Comparison of ENCODE assay signal across 13 mouse cellular contexts in genomic region chr3:63851125-63851698, GRCm38 (mm10). TPM values are rescaled to one million over a fixed set of nuclear protein-coding genes. Genes with fewer than 3 reads are reported as not detected.
DNase-seq lines count a peak whose midpoint lies in the region; ATAC-seq lines count a peak whose summit lies in the region.
"Had no signal": no experiment of that assay in that cellular context is flagged by ENCODE, and none has a peak within 500 bp of the region (broad histone marks: within the 10 kb centered on the region; RNA-seq: fewer than 3 reads in every experiment).

No protein-coding gene starts in this region.

- no peaks in the 10 kb centered on the region for H3K27me3 ChIP-seq in forebrain, embryonic 15.5 days
- 0 out of 2 replicates have a peak, but pooled peaks cover 3% of the 10 kb centered on the region for H3K27me3 ChIP-seq in limb, embryonic 13.5 days
- H3K27me3 ChIP-seq: liver, embryonic 13.5 days had no signal

- H3K4me1 ChIP-seq in forebrain, embryonic 15.5 days: peaks cover 11% of the 10 kb centered on the region
- peaks cover 5% of the 10 kb centered on the region for H3K4me1 ChIP-seq in limb, embryonic 13.5 days
- H3K4me1 ChIP-seq: liver, embryonic 13.5 days had no signal

- H3K9me3 ChIP-seq in forebrain, embryonic 15.5 days: no peaks in the 10 kb centered on the region
- H3K9me3 ChIP-seq in limb, embryonic 13.5 days: no peaks in the 10 kb centered on the region
- H3K9me3 ChIP-seq: liver, embryonic 13.5 days had no signal

- intact Hi-C loops in left cerebral cortex, postnatal 25 days (cut with DNase I): no loop called here

- H3K9ac ChIP-seq in forebrain, embryonic 15.5 days (replicated peaks): no peak overlapping the region
- H3K9ac ChIP-seq in limb, embryonic 13.5 days: 0 out of 2 replicates have a peak overlapping the region, but pooled peaks have one; percentile 13
- H3K9ac ChIP-seq: liver, embryonic 13.5 days had no signal

- H3K4me2 ChIP-seq in forebrain, embryonic 15.5 days (replicated peaks): peak overlapping the region; percentile 35
- H3K4me2 ChIP-seq in limb, embryonic 13.5 days (replicated peaks): peak overlapping the region; percentile 38
- H3K4me2 ChIP-seq: liver, embryonic 13.5 days had no signal

- 24% methylated on average over 12 of the region's 12 CpGs for WGBS in forebrain, embryonic 15.5 days
- 46% methylated on average over 12 of the region's 12 CpGs for WGBS in limb, embryonic 13.5 days

- H3K36me3 ChIP-seq in forebrain, embryonic 15.5 days: no peaks in the 10 kb centered on the region
- H3K36me3 ChIP-seq in limb, embryonic 13.5 days: no peaks in the 10 kb centered on the region
- H3K36me3 ChIP-seq: liver, embryonic 13.5 days had no signal

- 0 out of 2 replicates have a peak overlapping the region, but pooled peaks have one; percentile 32 for H3K27ac ChIP-seq in forebrain, embryonic 15.5 days (replicated peaks)
- H3K27ac ChIP-seq in limb, embryonic 13.5 days: no peak overlapping the region
- H3K27ac ChIP-seq: liver, embryonic 13.5 days had no signal

- peak; percentile 86 for ATAC-seq in forebrain, embryonic 15.5 days (replicated peaks)
- no peak for ATAC-seq in limb, embryonic 13.5 days (ENCODE audit: low FRiP score, low read depth)
- ATAC-seq: activated CD4-positive, CD25-positive, alpha-beta regulatory T cell, adult 4 months had no signal

- peak overlapping the region; percentile 23 for H3K4me3 ChIP-seq in forebrain, embryonic 15.5 days
- no peak overlapping the region for H3K4me3 ChIP-seq in limb, embryonic 13.5 days
- H3K4me3 ChIP-seq: liver, embryonic 13.5 days had no signal

- peak; percentile 16 to 49 for DNase-seq in left cerebral cortex, postnatal 25 days (ENCODE audit: low spot score in 2 of 2)
- DNase-seq in left cerebral cortex, adult 9 months (ENCODE audit: low spot score in 2 of 2): no peak
- peak; percentile 44 for DNase-seq in retina, embryonic 14.5 days (ENCODE audit: low spot score)
- DNase-seq in spleen, postnatal 36 days (ENCODE audit: low spot score in 2 of 2): no peak
- DNase-seq in gastrocnemius, adult 8-10 months (ENCODE audit: low spot score in 2 of 2): no peak
- no peak for DNase-seq in urinary bladder, postnatal 4 days (ENCODE audit: low spot score in 2 of 2)
- DNase-seq: gastrocnemius, postnatal 10 days; heart, postnatal 14 days; liver, embryonic 13.5 days; thymus, postnatal 25 days had no signal

RNA-seq across cellular contexts. Expression of gene Plch1, which starts 48.1 kb away (rescaled TPM):
- total RNA-seq in left cerebral cortex, postnatal 25 days (2021): 1 to 10 TPM; 7.1 to 7.9 TPM
- 6.1 and 6.4 TPM in 2 replicates for polyA plus RNA-seq in forebrain, embryonic 15.5 days (2015; fragmentation: Nextera tagmentation; extraction: Ambion mirVana)
- polyA plus RNA-seq in limb, embryonic 13.5 days (2015; fragmentation: Nextera tagmentation; extraction: Ambion mirVana): 0.94 and 1.1 TPM in 2 replicates
- total RNA-seq in gastrocnemius, adult 8-10 months (2022): under 1 TPM in 1 of 4 experiments, not detected in 3; 0.09 TPM
- polyA plus RNA-seq: activated CD4-positive, CD25-positive, alpha-beta regulatory T cell, adult 4 months had no signal

Comparison
In these comparisons a context has a peak if more than half of its experiments do, and no peak if none do; other contexts are left out.
1. DNase-seq: peak in left cerebral cortex, postnatal 25 days (2 of 2) and retina, embryonic 14.5 days (single experiment); none in left cerebral cortex, adult 9 months (0 of 2), spleen, postnatal 36 days (0 of 2), gastrocnemius, adult 8-10 months (0 of 2) and urinary bladder, postnatal 4 days (0 of 2).
2. RNA of gene Plch1, which starts 48.1 kb away (total RNA-seq): 7.1 to 7.9 TPM in left cerebral cortex, postnatal 25 days; 0.09 TPM in gastrocnemius, adult 8-10 months; every median in the first group is over 4 times any median in the second.